Mouse (Mus musculus): ENCODE measurements around the gene Ube2r2.

DNA sequence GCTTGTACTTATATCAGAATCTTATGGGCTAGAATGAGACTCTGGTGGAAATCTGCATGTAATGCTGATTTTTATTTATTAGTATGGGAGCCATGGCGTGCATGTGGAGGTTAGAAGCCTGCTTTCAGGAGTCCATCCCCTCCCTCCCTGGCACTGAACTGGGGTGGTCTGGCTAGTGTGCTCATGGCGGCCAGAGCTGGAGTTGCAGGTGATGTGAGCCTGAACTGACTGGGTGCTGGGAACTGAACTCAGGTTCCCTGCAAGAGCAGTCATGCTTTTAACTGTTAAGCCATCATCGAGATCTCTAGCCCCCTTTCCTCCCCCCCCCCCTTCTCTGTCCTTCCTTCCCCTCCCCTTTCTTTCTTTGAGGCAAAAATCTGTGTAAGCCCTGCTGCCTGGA, 14.3 kb downstream of the Ube2r2 start:
- no peak for TF ChIP-seq POLR2A (IDR thresholded peaks at IDR 0.05; ENCODE audit: extremely low read depth, insufficient read depth, low read length)
- TF ChIP-seq CTCF (IDR thresholded peaks at IDR 0.05; ENCODE audit: extremely low read depth, insufficient read depth, low read length): no peak

Data from cortical plate, adult 2 months (tissue).